Mouse (Mus musculus) midbrain, postnatal 0 days (tissue): Measurements from ENCODE around the gene Kdm4b. TPM values are rescaled to one million over a fixed set of nuclear protein-coding genes. Genes with fewer than 3 reads are reported as not detected.

Experiments used
- ATAC-seq: fragments of 200-750 bp; cut with Nextera tagmentation; 2 replicates; pipeline ENCODE4 v1.8.0; 2017; ENCODE audit warnings: moderate number of reproducible peaks, mild to moderate bottlenecking, moderate TSS enrichment, moderate library complexity; ENCODE audit not compliant: low FRiP score
- DNase-seq: peaks from one replicate; pipeline ENCODE4 v3.0.0-alpha.2; 2015; ENCODE audit warnings: low spot score
- H3K27ac ChIP-seq: fragments of 300-500 bp; sonication (generic); 2 replicates; pipeline ENCODE4 v1.5.1; 2014; ENCODE audit warnings: low read depth, mild to moderate bottlenecking, low read length, mixed read lengths
- H3K27me3 ChIP-seq: fragments of 300-500 bp; sonication (generic); 2 replicates; pipeline ENCODE4 v1.6.1; 2014; ENCODE audit warnings: low read length, control low read depth, mixed read lengths; ENCODE audit not compliant: insufficient read depth
- H3K36me3 ChIP-seq: fragments of 300-500 bp; sonication (generic); 2 replicates; pipeline ENCODE4 v1.6.1; 2014; ENCODE audit warnings: low read length, control low read depth, mixed read lengths; ENCODE audit not compliant: insufficient read depth
- H3K4me1 ChIP-seq: fragments of 300-500 bp; sonication (generic); 2 replicates; pipeline ENCODE4 v1.6.1; 2014; ENCODE audit warnings: mild to moderate bottlenecking, control low read depth, antibody characterized with exemption, low read length, mixed read lengths; ENCODE audit not compliant: insufficient read depth
- H3K4me2 ChIP-seq: fragments of 300-500 bp; sonication (generic); 2 replicates; pipeline ENCODE4 v1.6.1; 2014; ENCODE audit warnings: low read depth, mild to moderate bottlenecking, low read length, mixed read lengths; ENCODE audit not compliant: poor library complexity, severe bottlenecking
- H3K4me3 ChIP-seq: fragments of 300-500 bp; sonication (generic); 2 replicates; pipeline ENCODE4 v1.5.1; 2014; ENCODE audit warnings: low read depth, mild to moderate bottlenecking, low read length, moderate library complexity
- H3K9ac ChIP-seq: fragments of 300-500 bp; sonication (generic); replicated peaks from 2 replicates; pipeline ENCODE4 v1.6.1; 2014; ENCODE audit warnings: mild to moderate bottlenecking, low read length, moderate library complexity, mixed read lengths; ENCODE audit not compliant: poor library complexity, severe bottlenecking
- H3K9me3 ChIP-seq: fragments of 300-500 bp; sonication (generic); 2 replicates; pipeline ENCODE4 v1.6.1; 2016; ENCODE audit warnings: low read length, control low read depth
- CTCF ChIP-seq: IDR thresholded peaks from 2 replicates; pipeline ENCODE4 v1.5.1; 2016; ENCODE audit warnings: antibody characterized with exemption, mild to moderate bottlenecking
- WGBS: fragments of 180-500 bp; shearing (Covaris S2); extraction: QIAGEN DNeasy Blood & Tissue Kit; methylation state at CpG from one replicate; pipeline ENCODE4 v1.1.7; 2014; 5-methylcytosine and 5-hydroxymethylcytosine counted together
- polyA plus RNA-seq: library from polyadenylated mRNA; unstranded; fragments of >200 nt; fragmentation: Nextera tagmentation; extraction: Ambion mirVana; gene quantifications from 2 replicates; pipeline ENCODE4 v1.2.1, GENCODE M21; 2015
- total RNA-seq: library from RNA; depleted of rRNA; stranded (reverse); fragments of >200 nt; gene quantifications from 2 replicates; pipeline ENCODE4 v1.2.3, GENCODE M21; 2014

Kdm4b gene
- total and polyA plus RNA-seq, 2 experiments from 2014 or later, result 45.6 to 140 TPM

DNA sequence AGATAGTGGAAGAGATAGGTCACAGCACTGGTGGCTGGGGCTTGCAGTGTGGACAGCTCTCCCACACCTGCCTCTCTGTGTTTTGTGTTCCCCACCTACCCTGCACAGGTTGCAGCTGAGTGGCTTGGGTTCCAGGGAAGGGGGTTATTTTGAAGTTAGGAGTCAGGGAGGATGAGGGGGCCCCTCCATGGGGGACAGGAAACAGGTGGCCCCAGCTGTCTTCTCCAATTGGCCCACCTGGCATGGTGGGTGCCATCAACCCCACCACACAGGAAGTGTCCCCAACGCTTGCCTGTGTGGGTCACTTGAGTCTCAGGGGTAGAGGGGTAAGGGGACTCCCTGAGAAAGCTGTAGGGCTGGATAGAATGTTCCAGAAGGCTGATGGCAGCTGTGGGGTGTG, 32.6 kb upstream of the Kdm4b start:
- TF ChIP-seq CTCF, result no peak
- Histone ChIP-seq H3K4me1 (no peaks in the 10 kb centered on the region), H3K27ac (no peak overlapping the region), H3K4me2 (no peak overlapping the region), H3K9me3 (no peaks in the 10 kb centered on the region), H3K4me3 (no peak overlapping the region), H3K27me3 (0 out of 2 replicates have a peak, but pooled peaks cover 4% of the 10 kb centered on the region), H3K36me3 (no peaks in the 10 kb centered on the region), H3K9ac (no peak overlapping the region)
- WGBS, result 80% methylated on average over 1 of the region's 1 CpGs
- no peak for DNase-seq
- ATAC-seq, result no peak

DNA sequence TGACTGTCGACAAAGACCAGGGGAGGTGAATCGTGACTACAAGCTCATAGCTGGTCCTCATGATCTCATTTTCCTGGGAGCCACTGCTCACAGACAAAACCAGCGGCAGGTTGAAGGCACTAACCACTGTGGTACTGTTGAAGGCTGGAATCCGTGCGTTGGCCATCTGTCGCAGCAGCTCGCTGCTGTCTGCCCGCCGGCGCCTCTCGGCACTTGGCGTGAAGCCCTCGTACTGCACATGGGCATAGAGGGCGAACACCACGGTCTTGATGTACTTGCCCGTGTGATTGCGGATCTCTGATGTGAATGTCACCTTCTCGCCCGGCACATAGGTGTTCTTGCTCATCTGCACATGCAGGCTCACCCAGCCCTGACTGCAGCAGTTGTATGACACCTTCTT, 31.6 kb upstream of the Kdm4b start:
- Histone ChIP-seq H3K4me1 (no peaks in the 10 kb centered on the region), H3K36me3 (no peaks in the 10 kb centered on the region), H3K9ac (no peak overlapping the region), H3K4me3 (no peak overlapping the region), H3K4me2 (no peak overlapping the region), H3K27ac (no peak overlapping the region), H3K9me3 (no peaks in the 10 kb centered on the region), H3K27me3 (0 out of 2 replicates have a peak, but pooled peaks cover 4% of the 10 kb centered on the region)
- no peak for ATAC-seq
- TF ChIP-seq CTCF, result no peak
- DNase-seq, result peak; percentile 77
- 89% methylated on average over 19 of the region's 19 CpGs for WGBS

DNA sequence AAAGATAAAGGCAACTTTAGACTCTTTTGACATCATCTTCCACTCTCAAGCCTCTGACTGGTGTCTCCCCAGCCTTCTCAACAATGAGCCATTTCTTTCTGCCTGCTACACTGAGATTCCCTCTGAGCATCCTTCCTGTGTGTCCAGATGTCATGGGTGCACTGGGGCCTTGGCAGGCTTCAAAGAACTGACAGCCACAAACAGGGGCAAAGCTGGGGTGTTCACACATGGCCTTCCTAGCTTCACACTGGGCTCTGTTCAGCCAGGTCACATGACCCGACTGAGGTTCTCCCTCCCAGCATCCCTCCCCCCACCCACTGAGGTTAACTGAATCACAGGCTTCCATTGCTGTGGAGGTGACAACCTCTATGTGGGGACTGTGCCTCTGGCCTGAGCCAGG, 29.7 kb upstream of the Kdm4b start:
- Histone ChIP-seq H3K9me3 (no peaks in the 10 kb centered on the region), H3K4me3 (no peak overlapping the region), H3K4me1 (no peaks in the 10 kb centered on the region), H3K27me3 (0 out of 2 replicates have a peak, but pooled peaks cover 4% of the 10 kb centered on the region), H3K36me3 (no peaks in the 10 kb centered on the region), H3K4me2 (no peak overlapping the region), H3K27ac (no peak overlapping the region), H3K9ac (no peak overlapping the region)
- ATAC-seq (no peak), DNase-seq (no peak)
- TF ChIP-seq CTCF, result no peak
- 71% methylated on average over 1 of the region's 1 CpGs for WGBS

DNA sequence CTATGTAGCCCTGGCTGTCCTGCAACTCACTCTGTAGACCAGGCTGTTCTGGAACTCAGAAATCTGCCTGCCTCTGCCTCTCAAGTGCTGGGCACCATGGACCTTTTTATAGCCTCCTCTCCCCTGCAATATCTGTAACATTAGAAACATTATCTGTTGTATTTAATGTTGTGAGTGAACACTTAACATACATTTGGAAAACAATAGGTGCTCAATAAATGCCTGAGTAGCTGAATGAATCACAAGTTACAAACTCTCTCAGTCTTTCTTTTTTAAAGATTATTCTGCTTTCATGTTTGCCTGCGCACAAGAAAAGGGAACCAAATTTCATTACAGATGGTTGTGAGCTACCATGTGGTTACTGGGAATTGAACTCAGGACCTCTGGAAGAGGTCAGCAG, 27.6 kb upstream of the Kdm4b start:
- Histone ChIP-seq H3K4me2 (no peak overlapping the region), H3K27me3 (0 out of 2 replicates have a peak, but pooled peaks cover 4% of the 10 kb centered on the region), H3K9ac (no peak overlapping the region), H3K9me3 (no peaks in the 10 kb centered on the region), H3K27ac (no peak overlapping the region), H3K4me1 (no peaks in the 10 kb centered on the region), H3K36me3 (no peaks in the 10 kb centered on the region), H3K4me3 (no peak overlapping the region)
- ATAC-seq (no peak), DNase-seq (no peak)
- no peak for TF ChIP-seq CTCF
- 97% methylated on average over 1 of the region's 1 CpGs for WGBS

DNA sequence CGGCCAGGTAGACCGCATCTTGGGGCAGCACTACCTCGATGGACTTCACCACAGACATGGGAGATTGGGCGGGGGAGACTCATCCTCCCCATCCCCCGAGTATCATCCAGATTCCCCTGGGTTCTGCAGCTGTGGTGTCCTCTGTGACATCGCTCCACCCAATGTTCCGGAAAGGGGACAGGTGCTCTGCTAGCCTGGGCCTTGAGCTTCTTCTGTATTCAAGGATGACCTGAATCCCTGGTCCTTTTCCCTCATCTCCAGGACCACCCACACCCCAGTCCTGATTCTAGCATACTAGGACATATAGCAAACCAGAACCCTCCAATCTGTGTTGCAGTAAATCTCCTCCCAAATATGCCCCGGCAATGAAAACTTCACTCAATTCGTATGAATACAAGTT, 25.7 kb upstream of the Kdm4b start, which contains the start of gene Arrdc5:
TSS of gene Arrdc5 (minus strand) at position 101 of the 400 bp plus-strand sequence.
- no peak within 1 kb of the TSS for H3K4me2 ChIP-seq
- no peaks in the 10 kb centered on the region for H3K9me3 ChIP-seq
- no peak for ATAC-seq
- 0 out of 2 replicates have a peak, but pooled peaks cover 3% of the 10 kb centered on the region for H3K4me1 ChIP-seq
- no peaks in the 10 kb centered on the region for H3K36me3 ChIP-seq
- no peak within 1 kb of the TSS for H3K9ac ChIP-seq
- no peak for TF ChIP-seq CTCF
- no peaks in the 10 kb centered on the region for H3K27me3 ChIP-seq
- no peak for DNase-seq
- WGBS, result 90% methylated on average over 9 of the region's 9 CpGs
- no peak within 1 kb of the TSS for H3K4me3 ChIP-seq
- H3K27ac ChIP-seq, result no peak within 1 kb of the TSS

DNA sequence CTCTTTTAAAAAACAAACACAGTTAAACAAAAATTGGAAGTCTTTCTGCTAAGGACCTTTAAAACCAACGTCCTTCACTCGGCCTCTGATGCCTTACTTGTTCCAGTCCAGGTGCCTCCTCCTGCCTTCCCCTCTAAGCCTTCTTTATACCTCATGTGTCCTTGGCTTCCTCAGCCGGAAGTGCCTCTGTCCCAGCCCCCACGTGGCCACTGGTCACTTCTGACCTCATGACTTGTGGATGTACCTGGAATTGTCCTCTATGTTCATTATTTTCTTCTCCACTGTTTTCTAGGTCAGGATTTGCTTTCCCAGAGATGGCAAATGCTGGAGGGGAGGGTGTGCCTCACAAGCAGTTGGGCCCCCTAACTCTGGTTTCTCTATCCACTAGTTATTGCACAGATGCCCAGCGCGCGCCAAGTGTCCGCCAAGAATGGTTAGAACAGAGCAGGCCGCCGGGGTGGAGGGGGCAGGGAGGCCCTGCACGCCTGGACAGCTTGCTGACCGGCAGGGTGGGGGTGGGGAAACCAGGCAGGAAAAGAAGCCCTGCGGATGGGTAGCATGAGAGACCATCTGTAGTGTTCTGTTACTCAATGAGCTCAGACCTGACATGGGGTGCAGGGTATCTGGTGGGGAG, 23.4 kb upstream of the Kdm4b start:
- H3K4me2 ChIP-seq, result no peak overlapping the region
- H3K9ac ChIP-seq, result no peak overlapping the region
- no peak overlapping the region for H3K4me3 ChIP-seq
- no peaks in the 10 kb centered on the region for H3K36me3 ChIP-seq
- DNase-seq, result peak; percentile 12
- H3K4me1 ChIP-seq, result 0 out of 2 replicates have a peak, but pooled peaks cover 3% of the 10 kb centered on the region
- TF ChIP-seq CTCF, result no peak
- ATAC-seq, result no peak
- H3K27me3 ChIP-seq, result no peaks in the 10 kb centered on the region
- H3K9me3 ChIP-seq, result no peaks in the 10 kb centered on the region
- no peak overlapping the region for H3K27ac ChIP-seq
- WGBS, result 21% methylated on average over 13 of the region's 13 CpGs
